Comparison of ENCODE assay signal across 15 mouse cellular contexts in genomic region chr9:91561331-91561730, GRCm38 (mm10).
"Had no signal": no experiment of that assay in that cellular context is flagged by ENCODE, and none has a peak within 500 bp of the region (broad histone marks: within the 10 kb centered on the region; RNA-seq: fewer than 3 reads in every experiment).

No protein-coding gene starts in this region.

- H3K4me3 ChIP-seq: kidney, embryonic 15.5 days; limb, embryonic 13.5 days; midbrain, embryonic 12.5 days; myocyte; neural tube, embryonic 15.5 days; stomach, embryonic 15.5 days had no signal

- H3K4me2 ChIP-seq: kidney, embryonic 15.5 days; limb, embryonic 13.5 days; midbrain, embryonic 12.5 days; neural tube, embryonic 15.5 days; stomach, embryonic 15.5 days had no signal

- H3K9ac ChIP-seq: kidney, embryonic 15.5 days; limb, embryonic 13.5 days; liver, embryonic 14.5 days; midbrain, embryonic 12.5 days; neural tube, embryonic 15.5 days; stomach, embryonic 15.5 days had no signal

- H3K9me3 ChIP-seq: kidney, embryonic 15.5 days; limb, embryonic 13.5 days; midbrain, embryonic 12.5 days; neural tube, embryonic 15.5 days; stomach, embryonic 15.5 days had no signal

- H3K4me1 ChIP-seq: kidney, embryonic 15.5 days; limb, embryonic 13.5 days; midbrain, embryonic 12.5 days; neural tube, embryonic 15.5 days; stomach, embryonic 15.5 days had no signal

- H3K27me3 ChIP-seq: kidney, embryonic 15.5 days; limb, embryonic 13.5 days; midbrain, embryonic 12.5 days; neural tube, embryonic 15.5 days; stomach, embryonic 15.5 days had no signal

- H3K27ac ChIP-seq: kidney, embryonic 15.5 days; limb, embryonic 13.5 days; liver, embryonic 14.5 days; midbrain, embryonic 12.5 days; neural tube, embryonic 15.5 days; stomach, embryonic 15.5 days had no signal

- ATAC-seq: lung, postnatal 0 days had no signal

- DNase-seq: kidney, adult 2 months; kidney, postnatal 14 days; layer of hippocampus, postnatal 36 days; lung, adult 2 months; lung, postnatal 36 days; thymus, adult 2 months; thymus, postnatal 36 days had no signal

- H3K36me3 ChIP-seq: kidney, embryonic 15.5 days; limb, embryonic 13.5 days; midbrain, embryonic 12.5 days; neural tube, embryonic 15.5 days; stomach, embryonic 15.5 days had no signal
